Mouse (Mus musculus) midbrain, embryonic 16.5 days (tissue): Measurements from ENCODE around the gene Glmp. TPM values are rescaled to one million over a fixed set of nuclear protein-coding genes. Genes with fewer than 3 reads are reported as not detected.
"Not testable (repeated sequence)": the region's sequence is repeated elsewhere in the genome, so short reads cannot be mapped to it uniquely, and the experiment has no call there.

Experiments
- ATAC-seq: fragments of 200-750 bp; cut with Nextera tagmentation; 2 replicates; pipeline ENCODE4 v1.8.0; 2017; ENCODE audit warnings: moderate TSS enrichment
- H3K27ac ChIP-seq: fragments of 300-500 bp; sonication (generic); 2 replicates; pipeline ENCODE4 v1.5.1; 2014; ENCODE audit warnings: mild to moderate bottlenecking, low read length, mixed read lengths
- H3K27me3 ChIP-seq: fragments of 300-500 bp; sonication (generic); 2 replicates; pipeline ENCODE4 v1.6.1; 2014; ENCODE audit warnings: low read depth, low read length, mixed read lengths; ENCODE audit not compliant: control insufficient read depth, insufficient read depth
- H3K36me3 ChIP-seq: fragments of 300-500 bp; sonication (generic); 2 replicates; pipeline ENCODE4 v1.6.1; 2014; ENCODE audit warnings: mild to moderate bottlenecking, low read length, moderate library complexity, mixed read lengths; ENCODE audit not compliant: control insufficient read depth, insufficient read depth
- H3K4me1 ChIP-seq: fragments of 300-500 bp; sonication (generic); 2 replicates; pipeline ENCODE4 v1.6.1; 2014; ENCODE audit warnings: mild to moderate bottlenecking, low read length, mixed read lengths; ENCODE audit not compliant: control insufficient read depth, insufficient read depth
- H3K4me2 ChIP-seq: fragments of 300-500 bp; sonication (generic); 2 replicates; pipeline ENCODE4 v1.6.1; 2014; ENCODE audit warnings: mild to moderate bottlenecking, low read length, mixed read lengths
- H3K4me3 ChIP-seq: fragments of 300-500 bp; sonication (generic); 2 replicates; pipeline ENCODE4 v1.5.1; 2014; ENCODE audit warnings: low read depth, mild to moderate bottlenecking, low read length, moderate library complexity, mixed read lengths
- H3K9ac ChIP-seq: fragments of 300-500 bp; sonication (generic); 2 replicates; pipeline ENCODE4 v1.6.1; 2014; ENCODE audit warnings: low read depth, low read length, mixed read lengths
- H3K9me3 ChIP-seq: fragments of 300-500 bp; sonication (generic); replicated peaks from 2 replicates; pipeline ENCODE4 v1.6.1; 2014; ENCODE audit warnings: mild to moderate bottlenecking, low read length, mixed read lengths; ENCODE audit not compliant: control insufficient read depth, poor library complexity, severe bottlenecking
- WGBS: fragments of 180-500 bp; shearing (Covaris S2); extraction: QIAGEN DNeasy Blood & Tissue Kit; methylation state at CpG from one replicate; pipeline ENCODE4 v1.1.7; 2014; 5-methylcytosine and 5-hydroxymethylcytosine counted together
- polyA plus RNA-seq: library from polyadenylated mRNA; unstranded; fragments of >200 nt; fragmentation: Nextera tagmentation; extraction: Ambion mirVana; gene quantifications from 2 replicates; pipeline ENCODE4 v1.2.1, GENCODE M21; 2015

Gene Glmp
- polyA plus RNA-seq = 91.3 and 107 TPM in 2 replicates

DNA sequence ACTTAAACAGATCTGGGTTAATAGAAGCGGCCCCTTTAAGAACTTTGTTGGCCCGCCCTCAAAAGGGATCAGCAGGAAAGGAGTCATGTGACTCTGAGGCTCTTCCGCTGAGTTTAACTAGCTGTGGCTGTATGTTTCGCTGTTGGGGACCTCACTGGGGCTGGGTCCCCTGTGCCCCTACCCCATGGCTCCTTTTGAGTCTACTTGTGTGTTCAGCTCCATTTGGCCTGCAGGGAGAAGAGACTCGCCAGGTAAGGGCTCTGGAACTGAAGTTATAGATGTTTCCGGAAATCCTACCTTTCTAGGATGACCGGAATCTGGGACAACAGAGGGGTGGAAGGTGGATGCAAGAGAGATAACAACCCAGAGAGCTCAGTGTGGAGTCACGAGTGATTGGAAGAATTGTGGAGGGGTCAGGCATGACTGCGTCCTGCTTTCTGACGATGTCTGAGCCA, at the start of gene Glmp:
TSS of gene Glmp (plus strand) at position 73 of the 455 bp plus-strand sequence.
- ATAC-seq = peak; percentile 83
- H3K9me3 ChIP-seq = no peaks in the 10 kb centered on the region
- H3K27me3 ChIP-seq = no peaks in the 10 kb centered on the region
- peaks cover 8% of the 10 kb centered on the region for H3K4me1 ChIP-seq
- peaks cover 31% of the 10 kb centered on the region for H3K36me3 ChIP-seq
- H3K27ac ChIP-seq = no peak within 1 kb of the TSS
- H3K4me2 ChIP-seq = peak within 1 kb of the TSS; percentile 82
- H3K9ac ChIP-seq = peak within 1 kb of the TSS; percentile 51
- H3K4me3 ChIP-seq = peak within 1 kb of the TSS; percentile 46
- WGBS = 2% methylated on average over 10 of the region's 10 CpGs

DNA sequence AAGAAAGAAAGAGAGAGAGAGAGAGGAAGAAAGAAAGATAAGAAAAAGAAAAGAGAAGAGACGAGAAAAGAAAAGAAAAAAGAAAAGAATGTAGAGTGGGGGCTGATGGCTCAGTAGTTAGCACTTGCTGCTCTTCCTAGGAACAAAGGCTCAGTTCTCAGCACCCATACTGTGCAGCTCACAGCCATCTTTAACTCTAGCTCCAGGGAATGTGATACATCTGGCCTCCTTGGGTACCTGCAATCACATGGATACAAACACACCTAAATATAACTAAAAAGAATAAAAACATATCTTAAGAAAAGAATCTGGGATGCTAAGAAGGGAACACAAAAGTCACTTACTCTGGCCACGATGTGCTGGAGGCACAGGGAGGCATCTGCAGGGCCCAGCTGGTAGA, 48.7 kb upstream of the Glmp start:
- H3K4me2 ChIP-seq = no peak overlapping the region
- no peaks in the 10 kb centered on the region for H3K27me3 ChIP-seq
- no peak overlapping the region for H3K4me3 ChIP-seq
- ATAC-seq = no peak
- WGBS = 77% methylated on average over 2 of the region's 2 CpGs
- H3K9me3 ChIP-seq = no peaks in the 10 kb centered on the region
- H3K4me1 ChIP-seq = no peaks in the 10 kb centered on the region
- H3K9ac ChIP-seq = no peak overlapping the region
- H3K27ac ChIP-seq = no peak overlapping the region
- H3K36me3 ChIP-seq = no peaks in the 10 kb centered on the region

DNA sequence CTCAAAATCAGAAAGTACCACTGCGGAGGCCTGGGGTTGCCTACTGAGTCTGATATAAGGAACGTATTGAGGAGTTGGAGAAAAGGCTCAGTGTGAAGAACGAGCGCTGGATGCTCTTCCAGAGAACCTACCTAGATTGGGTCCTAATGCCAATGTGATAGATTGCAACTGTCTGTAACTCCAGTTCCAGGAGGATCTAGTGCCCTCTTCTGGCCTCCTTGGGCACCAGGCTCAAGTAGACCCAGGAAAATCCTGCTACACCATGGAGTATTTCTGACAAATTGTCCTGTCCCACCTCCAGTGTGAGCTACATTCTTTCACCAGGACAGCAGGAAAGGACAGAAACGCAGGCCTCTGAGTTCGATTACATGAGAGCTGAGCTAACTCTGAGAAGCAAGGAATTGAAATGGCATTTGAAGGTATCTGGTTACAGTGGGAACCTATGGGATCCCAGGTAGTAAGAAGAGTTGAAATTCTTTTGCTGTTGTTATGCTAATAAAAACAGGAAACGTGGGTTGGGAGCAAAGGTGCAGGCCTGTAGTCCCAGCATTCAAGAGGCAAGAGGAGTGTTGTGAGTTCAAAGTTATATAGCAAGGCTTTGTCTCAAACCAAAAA, 48.2 kb upstream of the Glmp start:
- H3K4me1 ChIP-seq = no peaks in the 10 kb centered on the region
- no peak overlapping the region for H3K9ac ChIP-seq
- no peak for ATAC-seq
- H3K4me2 ChIP-seq = no peak overlapping the region
- no peak overlapping the region for H3K27ac ChIP-seq
- no peaks in the 10 kb centered on the region for H3K9me3 ChIP-seq
- WGBS = 57% methylated on average over 7 of the region's 7 CpGs
- H3K27me3 ChIP-seq = no peaks in the 10 kb centered on the region
- no peaks in the 10 kb centered on the region for H3K36me3 ChIP-seq
- no peak overlapping the region for H3K4me3 ChIP-seq

DNA sequence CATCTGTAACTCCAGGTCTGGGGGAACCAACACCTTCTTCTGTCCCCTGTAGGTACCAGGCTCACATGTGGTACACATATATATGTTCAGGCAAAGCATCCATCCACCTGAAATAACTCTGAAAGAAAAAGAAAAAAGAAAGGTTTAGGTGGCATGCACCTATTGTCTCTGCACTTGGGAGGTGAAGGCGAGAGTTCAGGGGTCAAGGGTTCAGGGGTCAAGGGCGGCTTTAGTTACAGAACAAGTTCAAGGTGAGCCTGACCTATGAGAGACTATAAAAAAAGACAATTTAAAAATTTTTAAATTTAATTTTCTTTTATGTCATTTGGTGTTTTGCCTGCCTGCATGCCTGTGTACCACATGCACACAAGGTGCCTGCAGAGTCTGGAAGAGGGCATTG, 44.8 kb upstream of the Glmp start:
- ATAC-seq = no peak
- no peak overlapping the region for H3K9ac ChIP-seq
- no peaks in the 10 kb centered on the region for H3K36me3 ChIP-seq
- H3K27ac ChIP-seq = no peak overlapping the region
- no peaks in the 10 kb centered on the region for H3K9me3 ChIP-seq
- no peaks in the 10 kb centered on the region for H3K27me3 ChIP-seq
- no peak overlapping the region for H3K4me3 ChIP-seq
- WGBS = 93% methylated on average over 2 of the region's 2 CpGs
- no peaks in the 10 kb centered on the region for H3K4me1 ChIP-seq
- no peak overlapping the region for H3K4me2 ChIP-seq

DNA sequence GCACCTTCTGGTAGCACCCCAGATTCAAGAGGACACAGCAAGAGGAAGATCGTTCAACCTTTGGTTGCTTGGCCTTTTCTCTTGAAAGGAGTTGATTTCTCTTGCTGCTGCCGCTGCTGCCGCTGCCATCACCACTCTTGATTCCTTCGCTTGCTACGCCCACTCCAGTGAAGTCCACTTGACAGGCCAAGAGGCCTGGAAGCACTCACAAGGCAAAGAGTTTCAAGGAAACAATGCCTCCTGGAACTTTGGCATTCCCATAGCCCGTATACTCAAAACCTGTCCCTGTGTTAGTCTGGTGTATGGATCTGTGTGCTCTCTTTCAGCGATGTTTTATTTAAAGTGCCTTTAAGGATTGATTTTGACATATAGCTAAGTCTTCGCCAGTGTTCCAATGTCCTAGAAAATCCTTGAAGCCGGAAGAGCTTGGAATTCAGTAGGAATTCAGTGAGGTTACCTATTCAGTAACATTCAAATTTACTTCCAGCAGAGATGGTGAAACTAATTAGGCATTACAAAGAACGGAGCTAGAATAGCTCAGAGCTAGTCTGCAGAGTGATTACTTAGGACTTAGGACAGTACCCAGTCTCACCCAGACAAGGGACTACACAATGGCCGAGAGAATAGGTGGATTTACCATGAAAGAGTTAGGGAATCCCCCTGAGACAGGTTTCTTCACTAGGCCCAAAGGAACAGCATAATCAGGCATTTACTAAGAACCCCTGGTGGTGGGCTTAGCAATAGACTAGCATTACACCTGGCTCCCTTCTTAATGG, 43.5 kb upstream of the Glmp start:
- H3K36me3 ChIP-seq, H3K27me3 ChIP-seq, H3K4me1 ChIP-seq, H3K27ac ChIP-seq, H3K4me2 ChIP-seq, H3K9me3 ChIP-seq, H3K4me3 ChIP-seq, ATAC-seq, H3K9ac ChIP-seq: not testable (repeated sequence)
- 54% methylated on average over 11 of the region's 11 CpGs for WGBS

DNA sequence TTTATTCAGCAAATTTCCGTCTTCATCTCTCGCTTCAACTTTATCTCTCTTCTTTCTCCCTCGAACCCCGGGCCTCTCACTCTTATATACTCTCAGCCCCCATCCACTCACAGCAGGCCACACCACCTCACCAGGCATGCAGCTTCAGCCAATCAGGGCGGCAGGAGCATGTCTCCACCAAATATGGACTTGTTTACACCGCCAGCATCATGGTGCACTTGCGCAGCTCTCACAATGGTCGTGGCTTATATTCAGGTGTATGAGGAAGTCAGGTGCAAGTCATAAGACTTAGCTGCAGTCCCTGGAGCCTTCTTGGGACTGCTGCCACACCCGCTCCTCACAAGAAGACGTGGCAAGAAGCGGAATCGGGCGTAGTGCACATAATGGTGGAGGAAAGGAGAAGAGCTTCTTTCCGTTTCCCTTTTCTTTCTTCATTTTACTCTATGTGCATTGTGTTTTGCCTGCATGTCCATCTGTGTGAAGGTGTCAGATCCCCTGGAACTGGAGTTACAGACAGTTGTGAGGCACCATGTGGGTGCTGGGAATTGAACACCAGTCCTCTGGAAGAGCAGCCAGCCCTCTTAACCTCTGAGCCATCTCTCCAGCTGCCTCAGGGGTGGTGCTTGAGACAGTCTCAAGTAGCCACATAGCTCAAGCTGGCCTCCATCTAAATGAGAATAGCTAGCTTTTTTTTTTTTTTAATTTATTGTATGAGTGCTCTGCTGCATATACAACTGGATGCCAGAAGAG, 39.8 kb upstream of the Glmp start:
- H3K4me3 ChIP-seq, H3K4me1 ChIP-seq, H3K9ac ChIP-seq, H3K9me3 ChIP-seq, H3K27me3 ChIP-seq, ATAC-seq, H3K27ac ChIP-seq, H3K4me2 ChIP-seq, H3K36me3 ChIP-seq: not testable (repeated sequence)
- WGBS = 95% methylated on average over 14 of the region's 14 CpGs

DNA sequence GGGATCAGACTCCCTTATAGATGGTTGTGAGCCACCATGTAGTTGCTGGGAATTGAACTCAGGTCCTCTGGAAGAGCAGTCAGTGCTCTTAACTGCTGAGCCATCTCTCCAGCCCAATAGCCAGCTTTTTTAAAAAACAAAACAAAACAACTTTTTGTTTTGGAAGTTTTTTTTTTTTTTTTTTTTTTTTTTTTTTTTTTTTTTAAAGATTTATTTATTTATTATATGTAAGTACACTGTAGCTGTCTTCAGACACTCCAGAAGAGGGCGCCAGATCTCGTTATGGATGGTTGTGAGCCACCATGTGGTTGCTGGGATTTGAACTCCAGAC, 39.3 kb upstream of the Glmp start:
- H3K9me3 ChIP-seq, ATAC-seq, H3K4me3 ChIP-seq, H3K9ac ChIP-seq, H3K4me1 ChIP-seq, H3K36me3 ChIP-seq, H3K27me3 ChIP-seq, H3K27ac ChIP-seq, H3K4me2 ChIP-seq: not testable (repeated sequence)
- no CpG with 5 or more reads among the region's 2 CpGs for WGBS

DNA sequence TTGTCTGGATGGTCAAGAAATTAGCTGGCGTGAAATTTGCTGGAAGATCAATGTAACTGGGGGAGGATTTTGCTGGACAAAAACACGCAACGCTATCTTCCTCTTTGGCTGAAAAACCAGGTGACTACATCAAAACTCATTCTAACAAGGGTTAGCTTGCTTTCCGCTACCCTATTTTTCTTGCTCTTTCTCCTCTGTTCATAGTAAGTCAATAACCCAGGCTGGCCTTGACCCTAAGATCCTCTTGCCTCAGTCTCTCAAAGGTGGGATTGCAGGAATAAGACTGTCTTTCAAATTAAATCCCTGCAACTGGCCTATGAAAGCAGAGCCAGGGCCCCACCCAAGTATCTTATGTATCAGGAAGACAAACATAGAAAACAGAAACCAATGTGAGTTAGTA, 37.7 kb upstream of the Glmp start, which contains the start of gene Gm38392:
TSS of gene Gm38392 (minus strand) at position 101 of the 400 bp plus-strand sequence.
- H3K4me1 ChIP-seq = no peaks in the 10 kb centered on the region
- no peaks in the 10 kb centered on the region for H3K36me3 ChIP-seq
- WGBS = 96% methylated on average over 4 of the region's 4 CpGs
- H3K4me2 ChIP-seq = no peak within 1 kb of the TSS
- ATAC-seq = no peak
- H3K4me3 ChIP-seq = no peak within 1 kb of the TSS
- H3K9ac ChIP-seq = no peak within 1 kb of the TSS
- H3K9me3 ChIP-seq = no peaks in the 10 kb centered on the region
- H3K27me3 ChIP-seq = no peaks in the 10 kb centered on the region
- no peak within 1 kb of the TSS for H3K27ac ChIP-seq
